Mouse (Mus musculus): Measurements from ENCODE around the gene Sult3a2.

DNA sequence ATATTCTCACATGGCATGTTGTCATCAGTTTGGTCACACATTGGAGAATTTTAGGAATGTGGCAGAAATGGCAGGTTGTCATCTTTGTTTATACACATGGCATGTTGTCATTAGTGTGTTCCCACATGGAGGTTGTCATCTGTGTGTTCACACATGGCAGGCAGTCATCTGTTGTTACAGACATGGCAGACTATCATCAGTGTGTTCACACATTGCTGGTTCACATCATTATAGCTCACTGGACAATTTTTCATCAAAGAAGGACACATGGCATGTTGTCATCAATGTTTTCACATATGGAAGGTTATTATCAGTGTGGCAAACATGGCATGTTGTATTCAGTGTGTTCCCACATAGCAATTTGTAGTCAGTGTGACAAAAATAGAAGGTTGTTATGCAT lies 53.3 kb downstream of the Sult3a2 start:
- TF ChIP-seq EP300 (IDR thresholded peaks at IDR 0.05; ENCODE audit: low read depth) (no peak), CTCF (IDR thresholded peaks at IDR 0.05; ENCODE audit: low read depth) (no peak)
